Mouse (Mus musculus) forelimb bud, embryonic 11.5 days (tissue): ENCODE measurements around the gene Birc3.

Experiments used
- DNase-seq: peaks from one replicate; pipeline ENCODE4 v3.0.0-alpha.2; 2012; ENCODE audit warnings: low read depth, low spot score

Gene Birc3

DNA sequence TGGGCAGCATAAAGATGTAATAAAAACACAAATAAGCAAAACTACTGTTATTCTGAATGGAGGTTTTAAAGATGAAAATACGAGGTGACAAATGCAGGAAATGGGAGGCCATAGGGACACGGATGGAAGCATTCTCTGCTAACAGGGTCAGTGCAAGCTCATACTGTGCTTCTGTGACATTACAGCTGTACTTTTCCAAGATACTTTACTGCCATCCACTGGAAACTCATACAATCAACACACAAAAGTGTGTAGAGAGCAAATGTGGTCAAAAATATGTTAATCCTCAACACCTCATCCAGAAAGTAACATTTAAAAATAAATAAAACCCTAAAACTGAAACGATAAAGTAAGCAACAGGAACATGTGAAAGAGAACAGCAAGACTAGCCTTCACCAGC is 50.2 kb downstream of the Birc3 start:
- no peak for DNase-seq

DNA sequence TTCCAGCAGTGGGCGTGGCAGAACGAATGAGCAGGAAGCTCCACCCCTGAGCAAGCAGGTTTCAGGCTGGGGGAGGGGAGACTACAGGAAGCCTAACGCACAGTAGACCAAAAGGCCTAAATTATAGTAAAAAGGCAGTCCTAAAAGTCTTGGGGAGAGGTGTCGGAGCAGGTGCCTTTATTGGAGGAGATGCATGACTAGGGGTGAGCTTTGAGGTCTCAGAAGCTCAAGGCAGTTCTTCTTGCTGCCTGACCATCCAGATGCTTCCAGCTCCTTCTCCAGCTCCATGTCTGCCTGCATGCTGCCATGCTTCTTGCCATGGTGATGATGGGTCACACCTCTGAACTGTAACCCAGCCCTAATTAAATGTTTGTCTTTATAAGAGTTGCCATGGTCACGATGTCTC is 67.9 kb downstream of the Birc3 start:
- DNase-seq: peak; percentile 12
